Mouse (Mus musculus): ENCODE data around the gene App.

DNA sequence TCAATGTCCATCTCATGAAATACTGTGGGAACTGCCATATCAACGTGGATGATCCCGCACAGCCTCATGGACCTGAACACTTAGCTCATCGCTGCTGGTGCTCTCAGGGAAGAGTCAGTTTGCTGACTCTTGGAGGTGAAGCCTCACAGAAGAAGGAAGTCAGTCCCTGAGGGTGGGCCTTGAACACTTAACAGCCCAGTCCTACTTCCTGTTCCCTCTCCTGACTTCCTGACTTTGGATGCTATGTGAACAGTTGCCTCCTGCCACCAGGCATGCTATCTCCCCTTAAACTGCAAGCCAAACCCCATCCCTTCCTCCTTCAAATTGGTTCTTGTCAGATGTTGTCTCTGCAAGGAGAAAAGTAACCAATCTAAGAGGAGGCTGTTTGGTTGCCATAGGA is 188.2 kb downstream of the App start:
- no peak for TF ChIP-seq GATA1 (IDR thresholded peaks at IDR 0.05; ENCODE audit: borderline replicate concordance, low read length)
- TF ChIP-seq FLI1 (IDR thresholded peaks at IDR 0.05; ENCODE audit: low read length), result no peak

Data from megakaryocyte, embryonic 14.5 days (primary cell).